Mouse (Mus musculus): ENCODE data around the gene Glt8d1. TPM values are rescaled to one million over a fixed set of nuclear protein-coding genes. Genes with fewer than 3 reads are reported as not detected.

Glt8d1 gene
- polyA plus RNA-seq, 1 experiment from 2014 or later: 41.6 TPM

DNA sequence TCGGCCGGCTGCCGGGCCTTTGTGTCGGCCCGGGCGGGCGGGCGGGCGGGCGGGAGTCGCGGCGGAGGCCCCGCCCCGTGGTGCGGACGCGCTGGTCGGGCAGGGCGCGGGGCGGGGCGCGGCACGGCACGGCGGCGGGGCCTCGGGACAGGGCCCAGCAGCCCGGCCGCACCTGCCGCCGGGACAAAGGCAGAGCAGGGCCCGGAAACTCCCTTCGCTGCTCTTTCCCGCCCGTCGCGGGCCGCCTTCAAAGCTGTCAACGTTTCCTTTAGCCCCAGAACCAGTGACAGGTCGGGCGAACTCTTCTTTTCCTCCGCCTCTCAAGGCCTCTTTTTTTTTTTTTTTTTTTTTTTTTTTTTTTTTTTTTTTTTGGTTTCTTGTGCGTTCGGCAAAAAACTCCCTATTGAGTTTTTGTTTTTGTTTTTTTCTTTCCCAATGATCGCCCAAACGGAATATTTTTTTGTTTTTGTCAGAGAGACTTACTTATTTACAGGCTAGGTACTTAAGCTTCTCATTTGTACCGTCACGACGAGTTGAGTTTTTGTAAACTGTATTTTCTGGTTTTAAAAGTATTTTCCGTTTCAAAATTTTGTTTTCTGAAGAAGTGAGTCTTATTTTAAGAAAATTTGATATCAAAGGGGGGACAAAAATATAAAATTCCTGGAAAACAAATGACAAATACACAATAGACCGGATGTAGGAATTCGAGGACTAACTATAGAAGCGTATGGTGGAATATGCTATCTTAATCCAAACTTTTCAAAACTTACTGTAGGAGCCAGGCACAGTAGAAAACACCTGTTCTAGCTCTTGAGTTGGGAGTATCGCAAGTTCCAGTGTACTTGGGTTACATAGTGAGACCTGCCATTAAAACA, 18.4 kb downstream of the Glt8d1 start:
- H3K36me3 ChIP-seq (ENCODE audit: control insufficient read depth, insufficient read depth, low read length): peaks cover 30% of the 10 kb centered on the region

GRCm38 (mm10) chr14:31022579-31022978, 21.4 kb downstream of the Glt8d1 start:
- Histone ChIP-seq H3K27ac (ENCODE audit: low read depth, low read length) (no peak overlapping the region), H3K9me3 (ENCODE audit: control insufficient read depth, low read length) (no peaks in the 10 kb centered on the region), H3K4me2 (no peak overlapping the region), H3K36me3 (ENCODE audit: control insufficient read depth, insufficient read depth, low read length) (peaks cover 27% of the 10 kb centered on the region), H3K9ac (ENCODE audit: low read depth, low read length) (no peak overlapping the region), H3K27me3 (replicated peaks; ENCODE audit: control insufficient read depth, insufficient read depth, low read length) (no peaks in the 10 kb centered on the region), H3K4me3 (ENCODE audit: low read depth, low read length) (no peak overlapping the region), H3K4me1 (replicated peaks; ENCODE audit: control insufficient read depth, insufficient read depth, low read length) (peaks cover 13% of the 10 kb centered on the region)
- WGBS: 52% methylated on average over 1 of the region's 1 CpGs
- ATAC-seq (replicated peaks; ENCODE audit: low FRiP score) (no peak), DNase-seq (ENCODE audit: low spot score) (no peak)

More for the DNA sequence above, 18.4 kb downstream of the Glt8d1 start:
- Histone ChIP-seq H3K4me3 (ENCODE audit: low read depth, low read length) (peak overlapping the region; percentile 60), H3K4me1 (replicated peaks; ENCODE audit: control insufficient read depth, insufficient read depth, low read length) (peaks cover 29% of the 10 kb centered on the region), H3K4me2 (peak overlapping the region; percentile 73), H3K9me3 (ENCODE audit: control insufficient read depth, low read length) (no peaks in the 10 kb centered on the region), H3K9ac (ENCODE audit: low read depth, low read length) (peak overlapping the region; percentile 81), H3K27ac (ENCODE audit: low read depth, low read length) (peak overlapping the region; percentile 97), H3K27me3 (replicated peaks; ENCODE audit: control insufficient read depth, insufficient read depth, low read length) (no peaks in the 10 kb centered on the region)
- ATAC-seq (replicated peaks; ENCODE audit: low FRiP score) (peak; percentile 88), DNase-seq (ENCODE audit: low spot score) (peak; percentile 86)
- 4% methylated on average over 50 of the region's 56 CpGs for WGBS

DNA sequence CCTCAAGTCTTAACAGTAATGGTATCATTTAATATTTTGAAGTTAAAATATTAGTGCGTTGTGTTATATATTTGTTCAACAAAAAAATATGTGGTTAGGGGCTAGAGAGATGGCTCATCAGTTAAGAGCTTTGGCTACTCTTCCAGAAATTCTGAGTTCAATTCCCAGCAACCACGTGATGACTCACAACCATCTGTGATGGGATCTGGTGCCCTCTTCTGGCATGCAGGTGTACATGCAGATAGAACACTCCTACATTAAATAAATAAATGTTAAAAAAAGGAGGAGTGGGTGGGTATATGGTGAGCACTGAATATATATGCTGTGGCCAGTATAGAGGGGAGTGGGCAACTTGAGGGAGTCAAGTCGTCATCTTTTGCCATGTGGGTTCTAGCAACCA, 24.6 kb downstream of the Glt8d1 start:
- Histone ChIP-seq H3K36me3 (ENCODE audit: control insufficient read depth, insufficient read depth, low read length) (peaks cover 36% of the 10 kb centered on the region), H3K9me3 (ENCODE audit: control insufficient read depth, low read length) (no peaks in the 10 kb centered on the region), H3K9ac (ENCODE audit: low read depth, low read length) (no peak overlapping the region), H3K4me2 (no peak overlapping the region), H3K27ac (ENCODE audit: low read depth, low read length) (no peak overlapping the region), H3K4me3 (ENCODE audit: low read depth, low read length) (no peak overlapping the region), H3K27me3 (replicated peaks; ENCODE audit: control insufficient read depth, insufficient read depth, low read length) (no peaks in the 10 kb centered on the region), H3K4me1 (replicated peaks; ENCODE audit: control insufficient read depth, insufficient read depth, low read length) (peaks cover 8% of the 10 kb centered on the region)
- ATAC-seq (replicated peaks; ENCODE audit: low FRiP score): no peak
- no peak for DNase-seq (ENCODE audit: low spot score)
- 77% methylated on average over 3 of the region's 3 CpGs for WGBS

DNA sequence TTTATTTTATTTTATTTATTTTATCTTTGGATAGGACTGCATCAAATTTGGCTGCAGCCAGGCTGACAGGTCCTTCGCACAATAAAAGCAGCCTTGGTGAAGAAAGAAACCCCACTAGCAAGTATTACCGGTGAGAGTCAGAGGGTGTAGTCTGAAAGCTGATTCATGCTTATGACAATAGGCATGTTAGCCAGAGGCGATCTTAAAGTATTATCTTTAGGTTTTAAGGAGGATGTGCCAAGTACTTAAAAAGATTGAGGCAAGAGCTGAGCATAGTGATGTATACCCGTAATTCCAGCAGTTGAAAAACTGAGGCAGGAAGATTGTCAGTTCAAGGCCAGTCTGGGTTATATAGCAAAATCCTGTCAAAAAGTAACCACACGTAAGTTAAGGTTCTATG, 44.1 kb downstream of the Glt8d1 start:
- Histone ChIP-seq H3K4me1 (replicated peaks; ENCODE audit: control insufficient read depth, insufficient read depth, low read length) (peaks cover 12% of the 10 kb centered on the region), H3K4me3 (ENCODE audit: low read depth, low read length) (no peak overlapping the region), H3K27ac (ENCODE audit: low read depth, low read length) (peak overlapping the region; percentile 90), H3K36me3 (ENCODE audit: control insufficient read depth, insufficient read depth, low read length) (peaks cover 23% of the 10 kb centered on the region), H3K27me3 (replicated peaks; ENCODE audit: control insufficient read depth, insufficient read depth, low read length) (no peaks in the 10 kb centered on the region), H3K9ac (ENCODE audit: low read depth, low read length) (no peak overlapping the region), H3K4me2 (peak overlapping the region; percentile 30; the same call in 1 of the 2 replicates), H3K9me3 (ENCODE audit: control insufficient read depth, low read length) (no peaks in the 10 kb centered on the region)
- 75% methylated on average over 5 of the region's 5 CpGs for WGBS
- DNase-seq (ENCODE audit: low spot score) (no peak), ATAC-seq (replicated peaks; ENCODE audit: low FRiP score) (0 out of 2 replicates have a peak, but pooled peaks have one; percentile 37)

DNA sequence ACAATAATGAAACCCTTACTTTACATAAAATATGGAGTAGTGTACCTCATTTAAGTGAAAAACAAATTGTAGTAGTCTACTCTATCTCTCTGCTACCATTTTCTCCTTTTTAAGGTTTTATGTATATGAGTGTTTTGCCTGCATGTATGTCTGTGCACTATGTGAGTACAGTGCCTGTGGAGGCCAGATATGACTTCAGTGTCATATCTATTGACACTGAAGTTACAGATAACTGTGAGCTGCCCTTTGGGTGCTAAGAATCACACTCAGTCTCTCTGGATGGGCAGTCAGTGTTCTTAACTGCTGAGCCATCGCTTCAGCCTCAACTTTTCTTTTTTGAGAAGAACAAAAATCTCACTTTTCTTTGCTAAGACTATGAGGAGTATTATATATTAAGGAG, 44.6 kb downstream of the Glt8d1 start:
- H3K4me2 ChIP-seq: no peak overlapping the region; the same call in 1 of the 2 replicates
- peaks cover 12% of the 10 kb centered on the region for H3K4me1 ChIP-seq (replicated peaks; ENCODE audit: control insufficient read depth, insufficient read depth, low read length)
- no peak overlapping the region for H3K9ac ChIP-seq (ENCODE audit: low read depth, low read length)
- no peak overlapping the region for H3K4me3 ChIP-seq (ENCODE audit: low read depth, low read length)
- H3K27ac ChIP-seq (ENCODE audit: low read depth, low read length): no peak overlapping the region
- 60% methylated on average over 1 of the region's 1 CpGs for WGBS
- H3K36me3 ChIP-seq (ENCODE audit: control insufficient read depth, insufficient read depth, low read length): peaks cover 23% of the 10 kb centered on the region
- no peaks in the 10 kb centered on the region for H3K27me3 ChIP-seq (replicated peaks; ENCODE audit: control insufficient read depth, insufficient read depth, low read length)
- DNase-seq (ENCODE audit: low spot score) (no peak), ATAC-seq (replicated peaks; ENCODE audit: low FRiP score) (peak; percentile 99)
- H3K9me3 ChIP-seq (ENCODE audit: control insufficient read depth, low read length): no peaks in the 10 kb centered on the region

Other genes starting within 250 kb of the Glt8d1 start
- 22.6 and 26.1 TPM in 2 replicates for gene Tmem110, start 175.8 kb upstream of the Glt8d1 start, polyA plus RNA-seq (2014; fragmentation: Nextera tagmentation; extraction: Ambion mirVana)
- gene Mustn1, start 122.2 kb upstream of the Glt8d1 start, polyA plus RNA-seq (2014; fragmentation: Nextera tagmentation; extraction: Ambion mirVana): 0.25 and 0.45 TPM in 2 replicates
- gene Itih4, start 114.9 kb upstream of the Glt8d1 start, polyA plus RNA-seq (2014; fragmentation: Nextera tagmentation; extraction: Ambion mirVana): 3.4 and 4.4 TPM in 2 replicates
- gene Itih3, start 77.6 kb upstream of the Glt8d1 start, polyA plus RNA-seq (2014; fragmentation: Nextera tagmentation; extraction: Ambion mirVana): 57.8 and 64.8 TPM in 2 replicates
- 16.3 and 17.4 TPM in 2 replicates for gene Itih1, start 58.1 kb upstream of the Glt8d1 start, polyA plus RNA-seq (2014; fragmentation: Nextera tagmentation; extraction: Ambion mirVana)
- 13.2 and 14.3 TPM in 2 replicates for gene Nek4, start 50.0 kb upstream of the Glt8d1 start, polyA plus RNA-seq (2014; fragmentation: Nextera tagmentation; extraction: Ambion mirVana)
- gene Spcs1, start 272 bp downstream of the Glt8d1 start, polyA plus RNA-seq (2014; fragmentation: Nextera tagmentation; extraction: Ambion mirVana): 309 and 326 TPM in 2 replicates
- 72.8 and 73.0 TPM in 2 replicates for gene Pbrm1, start 17.7 kb downstream of the Glt8d1 start, polyA plus RNA-seq (2014; fragmentation: Nextera tagmentation; extraction: Ambion mirVana)
- 265 and 268 TPM in 2 replicates for gene Gnl3, start 17.8 kb downstream of the Glt8d1 start, polyA plus RNA-seq (2014; fragmentation: Nextera tagmentation; extraction: Ambion mirVana)
- gene Smim4, start 127.6 kb downstream of the Glt8d1 start, polyA plus RNA-seq (2014; fragmentation: Nextera tagmentation; extraction: Ambion mirVana): 90.3 and 107 TPM in 2 replicates
- 401 and 406 TPM in 2 replicates for gene Nt5dc2, start 129.7 kb downstream of the Glt8d1 start, polyA plus RNA-seq (2014; fragmentation: Nextera tagmentation; extraction: Ambion mirVana)
- 25.3 and 39.9 TPM in 2 replicates for gene Stab1, start 167.2 kb downstream of the Glt8d1 start, polyA plus RNA-seq (2014; fragmentation: Nextera tagmentation; extraction: Ambion mirVana)
- gene Tnnc1, start 206.9 kb downstream of the Glt8d1 start, polyA plus RNA-seq (2014; fragmentation: Nextera tagmentation; extraction: Ambion mirVana): 17.6 and 39.0 TPM in 2 replicates
- 228 and 245 TPM in 2 replicates for gene Nisch, start 215.5 kb downstream of the Glt8d1 start, polyA plus RNA-seq (2014; fragmentation: Nextera tagmentation; extraction: Ambion mirVana)
- gene Sema3g, start 216.5 kb downstream of the Glt8d1 start, polyA plus RNA-seq (2014; fragmentation: Nextera tagmentation; extraction: Ambion mirVana): 0.10 TPM in 1 of 2 replicates, not detected in the other
- 14.9 and 15.0 TPM in 2 replicates for gene Phf7, start 249.9 kb downstream of the Glt8d1 start, polyA plus RNA-seq (2014; fragmentation: Nextera tagmentation; extraction: Ambion mirVana)

Measured in liver, embryonic 11.5 days (tissue).